Mouse (Mus musculus): Measurements from ENCODE around the gene Met.

- no peak for TF ChIP-seq MAX (IDR thresholded peaks at IDR 0.05)
- TF ChIP-seq CTCF (IDR thresholded peaks at IDR 0.05; ENCODE audit: control insufficient read depth, insufficient read depth, insufficient read length): no peak
- TF ChIP-seq CEBPB (IDR thresholded peaks at IDR 0.05; ENCODE audit: low read depth): no peak
Measured at GRCm38 (mm10) chr6:17506831-17507230, 43.2 kb downstream of the Met start.
